In genomic region chr2:71453161-71453916, GRCm38 (mm10) we compare ENCODE assay signal across 8 mouse cellular contexts. TPM values are rescaled to one million over a fixed set of nuclear protein-coding genes. Genes with fewer than 3 reads are reported as not detected.
DNase-seq lines count a peak whose midpoint lies in the region; ATAC-seq and TF ChIP-seq lines count a peak whose summit lies in the region.

TSS of gene Metap1d (plus strand) at chr2:71453276.

- WGBS in forebrain, embryonic 16.5 days: under 1% methylated on average over 61 of the region's 61 CpGs
- WGBS in lung, embryonic 14.5 days: under 1% methylated on average over 61 of the region's 61 CpGs
- under 1% methylated on average over 61 of the region's 61 CpGs for WGBS in olfactory bulb, adult 2 months
- under 1% methylated on average over 61 of the region's 61 CpGs for WGBS in thymus, adult 2 months

- H3K36me3 ChIP-seq in G1E (replicated peaks): peaks cover 11% of the 10 kb centered on the region
- H3K36me3 ChIP-seq in forebrain, embryonic 16.5 days (ENCODE audit: control insufficient read depth, insufficient read depth): no peaks in the 10 kb centered on the region
- H3K36me3 ChIP-seq in lung, embryonic 14.5 days (ENCODE audit: insufficient read depth): no peaks in the 10 kb centered on the region
- no peaks in the 10 kb centered on the region for H3K36me3 ChIP-seq in thymus, adult 2 months (ENCODE audit: control insufficient read depth, insufficient read depth, low read length)

- TF ChIP-seq CTCF in G1E (IDR thresholded peaks at IDR 0.05; ENCODE audit: low read depth, low read length): no peak
- peak; percentile 32; the same call in 1 of the 2 replicates for TF ChIP-seq CTCF in layer of hippocampus, adult 2 months (conservative IDR thresholded peaks at IDR 0.05)
- no peak; the same call in 1 of the 2 replicates for TF ChIP-seq CTCF in lung, embryonic 14.5 days (IDR thresholded peaks at IDR 0.05; ENCODE audit: low read depth)
- peak; percentile 16; the same call in 1 of the 2 replicates for TF ChIP-seq CTCF in olfactory bulb, adult 2 months (IDR thresholded peaks at IDR 0.05; ENCODE audit: insufficient read depth, low read depth, low read length)
- 0 out of 2 replicates have a peak, but pooled peaks have one; percentile 59 for TF ChIP-seq CTCF in thymus, adult 2 months (IDR thresholded peaks at IDR 0.05; ENCODE audit: borderline replicate concordance, control insufficient read depth, extremely low read depth, insufficient read depth, low read length, poor library complexity)

- peaks cover 65% of the 10 kb centered on the region for H3K4me1 ChIP-seq in G1E (ENCODE audit: insufficient read depth, low read depth, low read length)
- peaks cover 10% of the 10 kb centered on the region for H3K4me1 ChIP-seq in forebrain, embryonic 16.5 days (replicated peaks; ENCODE audit: control insufficient read depth, insufficient read depth, low read length)
- no peaks in the 10 kb centered on the region for H3K4me1 ChIP-seq in lung, embryonic 14.5 days (ENCODE audit: insufficient read depth)
- peaks cover 2% of the 10 kb centered on the region; the same call in 1 of the 2 replicates for H3K4me1 ChIP-seq in olfactory bulb, adult 2 months (ENCODE audit: control insufficient read depth, insufficient read depth, low read length)
- no peaks in the 10 kb centered on the region for H3K4me1 ChIP-seq in thymus, adult 2 months (replicated peaks; ENCODE audit: control insufficient read depth, insufficient read depth, low read length)

- peak; percentile 86 for TF ChIP-seq POLR2A in olfactory bulb, adult 2 months (IDR thresholded peaks at IDR 0.05; ENCODE audit: insufficient read depth, low read depth, low read length)
- peak; percentile 54; the same call in 1 of the 2 replicates for TF ChIP-seq POLR2A in thymus, adult 2 months (IDR thresholded peaks at IDR 0.05; ENCODE audit: control insufficient read depth, extremely low read depth, insufficient read depth, low read length, poor library complexity)

- no peaks in the 10 kb centered on the region for H3K9me3 ChIP-seq in G1E (replicated peaks)
- H3K9me3 ChIP-seq in forebrain, embryonic 16.5 days (ENCODE audit: control insufficient read depth, low read length): no peaks in the 10 kb centered on the region
- no peaks in the 10 kb centered on the region for H3K9me3 ChIP-seq in lung, embryonic 14.5 days (ENCODE audit: low read depth, low read length)

- no peaks in the 10 kb centered on the region for H3K27me3 ChIP-seq in G1E (ENCODE audit: insufficient read depth, low read length)
- H3K27me3 ChIP-seq in forebrain, embryonic 16.5 days (replicated peaks; ENCODE audit: control insufficient read depth, insufficient read depth, low read length): 0 out of 2 replicates have a peak, but pooled peaks cover 2% of the 10 kb centered on the region
- H3K27me3 ChIP-seq in lung, embryonic 14.5 days (ENCODE audit: insufficient read depth, low read length): no peaks in the 10 kb centered on the region
- no peaks in the 10 kb centered on the region; the same call in 1 of the 2 replicates for H3K27me3 ChIP-seq in thymus, adult 2 months (ENCODE audit: control insufficient read depth, insufficient read depth, low read length)

- peak within 1 kb of the TSS; percentile 75 for H3K9ac ChIP-seq in forebrain, embryonic 16.5 days (replicated peaks; ENCODE audit: low read depth, low read length)
- peak within 1 kb of the TSS; percentile 54 for H3K9ac ChIP-seq in lung, embryonic 14.5 days

- peak within 1 kb of the TSS; percentile 87 for H3K4me3 ChIP-seq in G1E (ENCODE audit: low read depth, low read length)
- H3K4me3 ChIP-seq in forebrain, embryonic 16.5 days (replicated peaks; ENCODE audit: low read length): peak within 1 kb of the TSS; percentile 82
- peak within 1 kb of the TSS; percentile 73 for H3K4me3 ChIP-seq in layer of hippocampus, adult 2 months
- H3K4me3 ChIP-seq in lung, embryonic 14.5 days (ENCODE audit: low read depth, low read length): peak within 1 kb of the TSS; percentile 70
- peak within 1 kb of the TSS; percentile 73 for H3K4me3 ChIP-seq in olfactory bulb, adult 2 months (ENCODE audit: insufficient read depth, low read depth, low read length)
- peak within 1 kb of the TSS; percentile 68 for H3K4me3 ChIP-seq in thymus, adult 2 months (ENCODE audit: control insufficient read depth, insufficient read depth, low read length)

- ATAC-seq in G1E (ENCODE audit: extremely low read depth, insufficient number of reproducible peaks, low FRiP score, poor library complexity, severe bottlenecking): peak; percentile 71
- ATAC-seq in forebrain, embryonic 16.5 days: peak; percentile 96
- ATAC-seq in lung, embryonic 14.5 days (ENCODE audit: insufficient read depth): peak; percentile 97

- peak; percentile 91 for DNase-seq in G1E (ENCODE audit: low spot score)
- peak; percentile 97 to 98 for DNase-seq in cerebellum, adult 18-20 months
- DNase-seq in heart, postnatal 36 days: peak; percentile 89 to 90
- DNase-seq in layer of hippocampus, adult 2 months (ENCODE audit: low spot score in 2 of 2): peak; percentile 94 to 95
- DNase-seq in lung, embryonic 14.5 days: peak; percentile 98
- DNase-seq in thymus, adult 2 months: peak; percentile 95

- peak within 1 kb of the TSS; percentile 82 for H3K4me2 ChIP-seq in forebrain, embryonic 16.5 days (ENCODE audit: low read length)
- peak within 1 kb of the TSS; percentile 84 for H3K4me2 ChIP-seq in lung, embryonic 14.5 days

- intact Hi-C loops in heart, postnatal 36 days (cut with DNase I): loop anchor here (2.0 to 10.0 kb wide), 5 partner anchors 61 to 361 kb away; partner anchors contain the start of genes Dlx1, Dlx2 and Slc25a12

- peak within 1 kb of the TSS; percentile 81 for H3K27ac ChIP-seq in forebrain, embryonic 16.5 days (ENCODE audit: low read length)
- peak within 1 kb of the TSS; percentile 79 for H3K27ac ChIP-seq in layer of hippocampus, adult 2 months
- peak within 1 kb of the TSS; percentile 49; the same call in 1 of the 2 replicates for H3K27ac ChIP-seq in lung, embryonic 14.5 days (ENCODE audit: low read depth)
- peak within 1 kb of the TSS; percentile 59 for H3K27ac ChIP-seq in olfactory bulb, adult 2 months (ENCODE audit: insufficient read depth, low read depth, low read length)
- H3K27ac ChIP-seq in thymus, adult 2 months (ENCODE audit: control insufficient read depth, insufficient read depth, low read length): no peak within 1 kb of the TSS

RNA-seq across cellular contexts. Expression of gene Metap1d, which starts in this region (rescaled TPM):
- total RNA-seq in G1E (2014; fragmentation: Nextera tagmentation) (95.8 and 104 TPM in 2 replicates), G1E (2017) (33.3 and 39.9 TPM in 2 replicates)
- polyA plus RNA-seq in G1E (2012): 3.1 and 8.2 TPM in 2 replicates
- 42.0 and 46.3 TPM in 2 replicates for polyA plus RNA-seq in forebrain, embryonic 16.5 days (2015; fragmentation: Nextera tagmentation; extraction: Ambion mirVana)
- total RNA-seq in heart, postnatal 36 days (2021): 10 to 100 TPM; 44.9 to 45.2 TPM
- 10 to 100 TPM; 24.0 to 25.7 TPM for total RNA-seq in layer of hippocampus, adult 2 months (2021)
- 33.3 and 37.1 TPM in 2 replicates for polyA plus RNA-seq in lung, embryonic 14.5 days (2014; fragmentation: Nextera tagmentation; extraction: Ambion mirVana)
- polyA plus RNA-seq in olfactory bulb, adult 2 months (2012; ENCODE audit: insufficient read depth, insufficient read length, low replicate concordance, missing spikeins): not detected in 2 replicates
- 19.6 and 25.5 TPM in 2 replicates for polyA plus RNA-seq in thymus, adult 2 months (2012; rRNA removed)

Comparison
In these comparisons a context has a peak if more than half of its experiments do, and no peak if none do; other contexts are left out.
1. CTCF ChIP-seq: peak in layer of hippocampus, adult 2 months (single experiment), olfactory bulb, adult 2 months (single experiment) and thymus, adult 2 months (single experiment); none in G1E (single experiment) and lung, embryonic 14.5 days (single experiment).
2. Peak in every context shown above with its lines, with median percentiles within 50 percentile points of each other: ATAC-seq, DNase-seq and H3K4me3 ChIP-seq.